Mouse (Mus musculus): ENCODE measurements around the gene Zfp128. TPM values are rescaled to one million over a fixed set of nuclear protein-coding genes. Genes with fewer than 3 reads are reported as not detected.
"Not testable (repeated sequence)": the region's sequence is repeated elsewhere in the genome, so short reads cannot be mapped to it uniquely, and the experiment has no call there.

The Zfp128 gene
- polyA plus RNA-seq, 1 experiment from 2014 or later = 7.4 TPM

DNA sequence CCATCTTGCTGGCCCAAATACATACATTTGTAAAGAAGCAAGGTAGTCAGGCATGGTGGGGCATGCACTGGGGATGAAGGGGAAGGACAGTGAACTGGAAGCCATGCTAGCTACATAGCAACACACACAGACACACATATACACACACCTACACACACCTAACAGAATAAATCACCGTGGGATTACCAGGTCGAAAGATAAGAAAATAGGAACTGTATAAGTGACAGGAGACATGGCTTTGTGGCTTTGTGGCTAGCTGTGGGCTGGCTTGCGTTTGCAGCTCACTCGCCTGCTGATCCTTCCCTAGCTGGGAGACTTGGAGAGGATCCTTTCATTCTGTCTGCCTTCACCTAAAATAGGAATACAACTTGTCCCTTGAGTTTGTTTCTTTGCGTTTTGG is 20.5 kb downstream of the Zfp128 start:
- WGBS = 90% methylated on average over 5 of the region's 5 CpGs
- H3K27me3 ChIP-seq (ENCODE audit: low read depth, poor library complexity, severe bottlenecking) = no peaks in the 10 kb centered on the region
- peaks cover 5% of the 10 kb centered on the region; the same call in 1 of the 2 replicates for H3K4me1 ChIP-seq
- H3K9me3 ChIP-seq (replicated peaks) = no peaks in the 10 kb centered on the region
- no peak overlapping the region for H3K4me3 ChIP-seq
- no peak for DNase-seq (ENCODE audit: low spot score)
- peaks cover 59% of the 10 kb centered on the region for H3K36me3 ChIP-seq
- no peak overlapping the region for H3K27ac ChIP-seq

DNA sequence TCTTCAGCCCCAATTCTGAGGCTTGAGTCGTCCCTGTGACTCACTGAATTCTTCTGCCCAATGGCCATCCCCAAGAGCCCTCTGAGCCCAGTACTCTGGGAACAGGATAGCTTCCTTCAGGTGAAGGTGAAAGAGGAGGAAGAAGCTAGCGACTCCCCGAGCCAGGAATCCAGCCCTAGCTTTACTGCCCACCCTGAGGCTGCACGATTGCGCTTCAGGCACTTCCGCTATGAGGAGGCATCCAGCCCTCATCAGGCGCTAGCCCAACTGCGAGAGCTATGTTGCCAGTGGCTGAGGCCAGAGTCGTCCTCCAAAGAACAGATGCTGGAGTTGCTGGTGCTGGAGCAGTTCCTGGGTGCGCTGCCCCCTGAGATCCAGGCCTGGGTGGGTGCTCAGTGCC is 22.6 kb downstream of the Zfp128 start:
- no peak overlapping the region for H3K4me3 ChIP-seq
- H3K9me3 ChIP-seq (replicated peaks) = no peaks in the 10 kb centered on the region
- 50% methylated on average over 10 of the region's 10 CpGs for WGBS
- DNase-seq (ENCODE audit: low spot score) = no peak
- H3K36me3 ChIP-seq = peaks cover 80% of the 10 kb centered on the region
- no peak overlapping the region for H3K27ac ChIP-seq
- H3K27me3 ChIP-seq (ENCODE audit: low read depth, poor library complexity, severe bottlenecking) = no peaks in the 10 kb centered on the region
- 0 out of 2 replicates have a peak, but pooled peaks cover under 1% of the 10 kb centered on the region for H3K4me1 ChIP-seq

GRCm38 (mm10) chr7:12905146-12905545 is 24.2 kb downstream of the Zfp128 start:
- no peak for DNase-seq (ENCODE audit: low spot score)
- no peaks in the 10 kb centered on the region for H3K9me3 ChIP-seq (replicated peaks)
- H3K27ac ChIP-seq = no peak overlapping the region
- H3K27me3 ChIP-seq (ENCODE audit: low read depth, poor library complexity, severe bottlenecking) = no peaks in the 10 kb centered on the region
- H3K36me3 ChIP-seq = peaks cover 90% of the 10 kb centered on the region
- peaks cover 7% of the 10 kb centered on the region for H3K4me1 ChIP-seq
- no peak overlapping the region for H3K4me3 ChIP-seq
- 100% methylated on average over 1 of the region's 1 CpGs for WGBS

- Histone ChIP-seq H3K4me1 (peaks cover 10% of the 10 kb centered on the region), H3K27ac (peak overlapping the region; percentile 81), H3K9me3 (replicated peaks) (no peaks in the 10 kb centered on the region), H3K27me3 (ENCODE audit: low read depth, poor library complexity, severe bottlenecking) (no peaks in the 10 kb centered on the region), H3K4me3 (peak overlapping the region; percentile 53), H3K36me3 (peaks cover 52% of the 10 kb centered on the region)
- 42% methylated on average over 7 of the region's 7 CpGs for WGBS
- peak; percentile 69 for DNase-seq (ENCODE audit: low spot score)
These were observed 28.6 kb downstream of the Zfp128 start for GRCm38 (mm10) chr7:12909498-12909962.

GRCm38 (mm10) chr7:12910181-12910668 is 29.2 kb downstream of the Zfp128 start:
- H3K27me3 ChIP-seq (ENCODE audit: low read depth, poor library complexity, severe bottlenecking) = no peaks in the 10 kb centered on the region
- peak overlapping the region; percentile 81 for H3K27ac ChIP-seq
- 7% methylated on average over 19 of the region's 19 CpGs for WGBS

DNA sequence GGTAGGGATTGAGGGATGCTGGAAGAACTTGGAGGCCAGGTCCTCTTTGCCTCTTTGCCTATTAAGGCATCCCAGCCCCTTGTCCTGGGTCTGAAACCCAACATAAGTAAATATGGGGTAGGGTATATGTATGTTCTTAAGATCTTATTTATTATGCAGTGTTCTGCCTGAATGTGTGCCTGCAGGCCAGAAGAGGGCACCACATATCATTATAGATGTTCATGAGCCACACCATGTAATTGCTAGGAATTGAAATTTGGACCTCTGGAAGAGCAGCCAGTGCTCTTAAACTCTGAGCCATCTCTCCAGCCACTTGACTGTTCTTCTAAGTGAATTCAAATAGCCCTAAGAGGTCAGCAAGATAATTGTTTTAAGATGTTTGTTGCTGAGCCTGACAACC is 32.6 kb downstream of the Zfp128 start:
- Histone ChIP-seq H3K36me3 (peaks cover 11% of the 10 kb centered on the region), H3K27me3 (ENCODE audit: low read depth, poor library complexity, severe bottlenecking) (no peaks in the 10 kb centered on the region), H3K4me1 (peaks cover 10% of the 10 kb centered on the region), H3K27ac (no peak overlapping the region), H3K4me3 (no peak overlapping the region), H3K9me3 (replicated peaks) (no peaks in the 10 kb centered on the region)
- DNase-seq (ENCODE audit: low spot score) = no peak

More at GRCm38 (mm10) chr7:12910181-12910668, 29.2 kb downstream of the Zfp128 start:
- peaks cover 10% of the 10 kb centered on the region for H3K4me1 ChIP-seq
- H3K36me3 ChIP-seq = peaks cover 45% of the 10 kb centered on the region
- H3K9me3 ChIP-seq (replicated peaks) = no peaks in the 10 kb centered on the region
- peak; percentile 65 for DNase-seq (ENCODE audit: low spot score)
- peak overlapping the region; percentile 53 for H3K4me3 ChIP-seq

DNA sequence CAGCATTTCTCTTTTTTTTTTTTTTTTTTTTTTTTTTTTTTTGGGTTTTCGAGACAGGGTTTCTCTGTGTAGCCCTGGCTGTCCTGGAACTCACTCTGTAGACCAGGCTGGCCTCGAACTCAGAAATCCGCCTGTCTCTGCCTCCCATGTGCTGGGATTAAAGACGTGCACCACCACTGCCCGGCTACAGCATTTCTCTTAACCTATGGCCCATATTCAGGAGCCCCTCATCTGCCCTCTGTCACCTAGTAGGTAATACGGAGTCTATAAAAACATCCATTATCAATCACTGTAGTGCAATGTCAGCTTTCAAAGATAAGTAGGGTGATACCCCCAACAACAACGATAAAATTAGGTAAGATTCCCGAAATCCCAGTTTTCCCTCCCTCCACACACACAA is 39.5 kb downstream of the Zfp128 start:
- not testable (repeated sequence) for H3K4me3 ChIP-seq; H3K27ac ChIP-seq; H3K9me3 ChIP-seq (replicated peaks); H3K27me3 ChIP-seq (ENCODE audit: low read depth, poor library complexity, severe bottlenecking); DNase-seq (ENCODE audit: low spot score)
- Histone ChIP-seq H3K36me3 (peaks cover 28% of the 10 kb centered on the region), H3K4me1 (peaks cover 17% of the 10 kb centered on the region)
- WGBS = 92% methylated on average over 7 of the region's 8 CpGs

DNA sequence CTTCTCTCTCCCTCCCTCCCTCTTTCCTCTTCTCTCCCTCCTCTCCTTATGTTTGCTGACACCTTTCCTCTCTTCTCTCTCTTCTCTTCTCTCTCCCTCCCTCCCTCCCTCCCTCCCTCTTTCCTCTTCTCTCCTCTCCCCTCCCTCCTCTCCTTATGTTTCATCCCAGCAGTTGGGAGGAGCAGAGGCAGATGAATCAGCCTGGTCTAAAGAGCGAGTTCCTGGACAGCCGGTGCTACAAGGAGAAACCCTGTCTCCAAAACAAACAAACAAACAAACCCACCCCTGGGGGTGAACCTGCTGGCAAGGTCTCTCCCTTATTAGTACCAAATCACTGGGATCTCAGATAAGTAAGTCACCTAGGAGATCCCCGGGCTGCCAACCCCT is 40.3 kb downstream of the Zfp128 start:
- Histone ChIP-seq H3K27me3 (ENCODE audit: low read depth, poor library complexity, severe bottlenecking) (peaks cover 12% of the 10 kb centered on the region; the same call in 1 of the 2 replicates), H3K36me3 (peaks cover 36% of the 10 kb centered on the region), H3K4me1 (peaks cover 19% of the 10 kb centered on the region), H3K9me3 (replicated peaks) (no peaks in the 10 kb centered on the region), H3K27ac (peak overlapping the region; percentile 96), H3K4me3 (peak overlapping the region; percentile 92)
- no peak for DNase-seq (ENCODE audit: low spot score)
- 0% methylated on average over 3 of the region's 3 CpGs for WGBS

DNA sequence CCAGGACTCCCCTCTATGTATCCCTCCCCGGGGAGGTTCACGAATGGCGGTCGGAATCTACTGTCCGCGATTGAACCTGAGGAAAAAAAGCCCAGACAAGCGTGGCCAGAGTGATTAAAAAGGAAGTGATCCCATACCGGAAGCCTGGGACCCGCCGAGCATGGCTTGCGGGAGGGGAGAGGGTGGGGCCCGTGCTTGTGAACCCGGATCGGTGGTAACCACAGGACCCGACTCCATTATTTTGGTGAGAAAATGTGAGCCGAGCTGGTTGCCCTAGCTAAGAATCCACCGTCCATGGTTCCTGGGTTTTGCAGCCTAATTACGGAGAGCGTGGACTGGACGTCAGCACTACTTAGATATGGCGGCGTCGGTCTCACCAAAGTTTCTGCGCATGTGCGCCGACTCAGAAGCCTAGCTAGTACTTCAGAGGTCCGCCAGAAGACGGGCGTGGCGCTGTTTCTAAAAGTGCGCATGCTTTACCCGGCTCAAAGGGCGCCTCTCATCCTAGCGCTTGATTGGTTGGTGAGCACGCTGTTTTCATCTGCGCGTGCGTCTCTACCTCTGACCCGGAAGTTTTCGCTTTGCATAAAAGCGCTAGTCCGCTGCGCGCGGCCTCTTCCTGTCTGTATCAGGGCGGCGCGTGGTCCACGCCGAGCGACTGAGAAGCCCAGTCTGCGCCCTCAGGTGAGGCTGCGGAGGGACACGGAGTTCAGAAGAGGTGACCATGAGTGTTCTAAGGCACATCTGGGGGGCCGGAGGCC is 40.9 kb downstream of the Zfp128 start, which contains the start of gene Rps5:
TSS of gene Rps5 (plus strand) at position 586 of the 761 bp plus-strand sequence.
- Histone ChIP-seq H3K36me3 (peaks cover 42% of the 10 kb centered on the region), H3K27me3 (ENCODE audit: low read depth, poor library complexity, severe bottlenecking) (peaks cover 18% of the 10 kb centered on the region), H3K4me1 (peaks cover 24% of the 10 kb centered on the region), H3K9me3 (replicated peaks) (no peaks in the 10 kb centered on the region), H3K27ac (peak within 1 kb of the TSS; percentile 96), H3K4me3 (peak within 1 kb of the TSS; percentile 92)
- peak; percentile 97 for DNase-seq (ENCODE audit: low spot score)
- WGBS = under 1% methylated on average over 55 of the region's 55 CpGs

GRCm38 (mm10) chr7:12922729-12923128 is 41.8 kb downstream of the Zfp128 start:
- DNase-seq (ENCODE audit: low spot score) = no peak
- peaks cover 31% of the 10 kb centered on the region for H3K4me1 ChIP-seq
- peaks cover 49% of the 10 kb centered on the region for H3K36me3 ChIP-seq
- H3K27me3 ChIP-seq (ENCODE audit: low read depth, poor library complexity, severe bottlenecking) = peaks cover 26% of the 10 kb centered on the region
- peak overlapping the region; percentile 96 for H3K27ac ChIP-seq
- peak overlapping the region; percentile 92 for H3K4me3 ChIP-seq
- 4% methylated on average over 8 of the region's 8 CpGs for WGBS
- H3K9me3 ChIP-seq (replicated peaks) = no peaks in the 10 kb centered on the region

DNA sequence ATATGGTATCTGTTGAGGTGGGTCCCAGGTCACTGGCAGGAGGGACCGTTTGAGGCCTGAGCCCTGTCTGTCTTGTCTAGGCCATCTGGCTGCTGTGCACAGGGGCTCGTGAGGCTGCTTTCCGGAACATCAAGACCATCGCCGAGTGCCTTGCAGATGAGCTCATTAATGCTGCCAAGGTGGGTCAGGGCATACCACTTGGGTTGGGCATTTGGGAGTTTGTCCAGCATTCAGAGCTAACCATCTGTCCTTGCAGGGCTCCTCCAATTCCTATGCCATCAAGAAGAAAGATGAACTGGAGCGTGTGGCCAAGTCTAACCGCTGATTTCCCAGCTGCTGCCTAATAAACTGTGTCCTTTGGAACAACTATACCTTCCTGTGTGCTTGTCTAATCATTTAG is 45.3 kb downstream of the Zfp128 start:
- Histone ChIP-seq H3K27ac (no peak overlapping the region), H3K27me3 (ENCODE audit: low read depth, poor library complexity, severe bottlenecking) (peaks cover 45% of the 10 kb centered on the region), H3K36me3 (peaks cover 64% of the 10 kb centered on the region), H3K4me1 (peaks cover 36% of the 10 kb centered on the region), H3K4me3 (no peak overlapping the region), H3K9me3 (replicated peaks) (0 out of 2 replicates have a peak, but pooled peaks cover 1% of the 10 kb centered on the region)
- 85% methylated on average over 7 of the region's 7 CpGs for WGBS
- no peak for DNase-seq (ENCODE audit: low spot score)

- WGBS = 17% methylated on average over 8 of the region's 8 CpGs
- Histone ChIP-seq H3K36me3 (peaks cover 64% of the 10 kb centered on the region), H3K27ac (peak within 1 kb of the TSS; percentile 50; the same call in 1 of the 2 replicates), H3K4me1 (peaks cover 35% of the 10 kb centered on the region), H3K9me3 (replicated peaks) (0 out of 2 replicates have a peak, but pooled peaks cover 1% of the 10 kb centered on the region), H3K27me3 (ENCODE audit: low read depth, poor library complexity, severe bottlenecking) (peaks cover 45% of the 10 kb centered on the region), H3K4me3 (peak within 1 kb of the TSS; percentile 48)
- DNase-seq (ENCODE audit: low spot score) = peak; percentile 73
These were observed 46.3 kb downstream of the Zfp128 start, which contains the start of gene Rnf225 for GRCm38 (mm10) chr7:12927191-12927680. Rnf225 (plus strand) TSS chr7:12927416.
